Mouse (Mus musculus): ENCODE data around the gene Ttc7b.

DNA sequence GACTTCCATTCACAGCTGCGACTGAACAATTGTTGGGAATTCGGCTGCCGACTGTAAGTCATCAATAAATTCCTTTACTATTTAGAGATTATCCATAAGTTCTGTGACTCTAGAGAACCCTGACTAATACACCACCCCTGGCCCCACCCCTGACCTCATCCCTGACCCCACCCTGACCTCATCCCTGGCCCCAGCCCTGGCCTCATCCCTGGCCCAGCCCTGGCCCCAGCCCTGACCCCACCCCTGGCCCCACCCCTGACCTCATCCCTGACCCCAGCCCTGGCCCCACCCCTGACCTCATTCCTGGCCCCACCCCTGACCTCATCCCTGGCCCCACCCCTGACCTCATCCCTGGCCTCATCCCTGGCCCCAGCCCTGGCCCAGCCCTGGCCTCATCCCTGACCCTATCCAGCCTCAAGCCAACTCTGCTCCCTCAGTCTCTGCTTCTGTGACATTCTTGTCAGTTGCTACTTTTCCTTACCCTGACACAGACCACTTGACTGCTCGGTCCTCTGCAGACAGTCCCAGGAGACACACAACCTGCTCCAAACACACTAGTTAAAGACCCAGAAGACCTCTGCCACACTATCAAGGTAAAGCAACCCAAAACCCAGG is 55.4 kb downstream of the Ttc7b start:
- no peak for TF ChIP-seq CTCF (IDR thresholded peaks at IDR 0.05; ENCODE audit: low read depth, low read length)
- no peak for TF ChIP-seq POLR2A (IDR thresholded peaks at IDR 0.05; ENCODE audit: extremely low read depth, insufficient read depth, low read length)
